Mouse (Mus musculus): ENCODE data around the gene Ric3.

- TF ChIP-seq CTCF (IDR thresholded peaks at IDR 0.05) (0 out of 2 replicates have a peak, but pooled peaks have one; percentile 4), EP300 (IDR thresholded peaks at IDR 0.05) (no peak)
Measured at GRCm38 (mm10) chr7:109012998-109013625, 70.0 kb downstream of the Ric3 start.
